Mouse (Mus musculus): ENCODE measurements at regions not wholly inside any gene's neighbourhood (a gene's known extent, or its start where the extent isn't known, plus 50 kb on each side); places are given as distances from the start of the nearest gene placed in this dataset.
A peak's percentile ranks its signal among the peaks of the same experiment; 100 is the strongest.

GRCm38 (mm10) chr5:58822704-58823103 lies 1104.9 kb downstream of the Pcdh7 start:
- DNase-seq (ENCODE audit: low spot score in 2 of 2), result no peak

- no peak for DNase-seq (ENCODE audit: low spot score in 2 of 2)
Measured at GRCm38 (mm10) chr5:58825970-58826369, 1108.2 kb downstream of the Pcdh7 start.

- no peak for DNase-seq (ENCODE audit: low spot score in 2 of 2)
Measured at GRCm38 (mm10) chr5:58847001-58847400, 1129.2 kb downstream of the Pcdh7 start.

- no peak for DNase-seq (ENCODE audit: low spot score in 2 of 2)
Measured at GRCm38 (mm10) chr5:58858016-58858415, 1140.2 kb downstream of the Pcdh7 start.

- no peak for DNase-seq (ENCODE audit: low spot score in 2 of 2)
Measured at GRCm38 (mm10) chr5:58893493-58893892, 1175.7 kb downstream of the Pcdh7 start.

- no peak for DNase-seq (ENCODE audit: low spot score in 2 of 2)
Measured at GRCm38 (mm10) chr5:58941436-58941835, 1223.7 kb downstream of the Pcdh7 start.

GRCm38 (mm10) chr5:58975268-58975667 lies 1257.5 kb downstream of the Pcdh7 start:
- DNase-seq (ENCODE audit: low spot score in 2 of 2), result peak in 1 of 2 experiments; percentile 15

GRCm38 (mm10) chr5:58987754-58988153 lies 1270.0 kb downstream of the Pcdh7 start:
- no peak for DNase-seq (ENCODE audit: low spot score in 2 of 2)
